Comparison of ENCODE assay signal across 17 mouse cellular contexts in genomic region chr2:9287077-9287476, GRCm38 (mm10).
"Had no signal": no experiment of that assay in that cellular context is flagged by ENCODE, and none has a peak within 500 bp of the region (broad histone marks: within the 10 kb centered on the region; RNA-seq: fewer than 3 reads in every experiment).

No protein-coding gene starts in this region.

- H3K4me3 ChIP-seq: lung, embryonic 15.5 days; megakaryocyte, embryonic 14.5 days; midbrain, embryonic 13.5 days; midbrain, embryonic 15.5 days; neural tube, embryonic 12.5 days; stomach, embryonic 15.5 days had no signal

- H3K27ac ChIP-seq: lung, embryonic 15.5 days; macrophage; midbrain, embryonic 13.5 days; midbrain, embryonic 15.5 days; neural tube, embryonic 12.5 days; stomach, embryonic 15.5 days; stomach, postnatal 0 days had no signal

- DNase-seq: lung, adult 2 months; lung, postnatal 14 days; lung, postnatal 36 days; right cerebral cortex, postnatal 14 days; thymus, adult 2 months; thymus, postnatal 25 days; thymus, postnatal 4 days had no signal

- H3K27me3 ChIP-seq: lung, embryonic 15.5 days; megakaryocyte, embryonic 14.5 days; midbrain, embryonic 13.5 days; midbrain, embryonic 15.5 days; neural tube, embryonic 12.5 days; stomach, embryonic 15.5 days had no signal

- H3K4me1 ChIP-seq: lung, embryonic 15.5 days; megakaryocyte, embryonic 14.5 days; midbrain, embryonic 13.5 days; midbrain, embryonic 15.5 days; neural tube, embryonic 12.5 days; stomach, embryonic 15.5 days had no signal

- H3K36me3 ChIP-seq: lung, embryonic 15.5 days; midbrain, embryonic 13.5 days; midbrain, embryonic 15.5 days; neural tube, embryonic 12.5 days; stomach, embryonic 15.5 days had no signal

- H3K9me3 ChIP-seq: lung, embryonic 15.5 days; midbrain, embryonic 13.5 days; midbrain, embryonic 15.5 days; neural tube, embryonic 12.5 days; stomach, embryonic 15.5 days had no signal

- H3K9ac ChIP-seq: lung, embryonic 15.5 days; midbrain, embryonic 13.5 days; midbrain, embryonic 15.5 days; neural tube, embryonic 12.5 days; stomach, embryonic 15.5 days had no signal

- ATAC-seq: lung, postnatal 0 days; midbrain, embryonic 13.5 days; midbrain, embryonic 15.5 days had no signal

- H3K4me2 ChIP-seq: lung, embryonic 15.5 days; midbrain, embryonic 11.5 days; midbrain, embryonic 13.5 days; midbrain, embryonic 15.5 days; neural tube, embryonic 12.5 days; stomach, embryonic 15.5 days had no signal
